11 mouse cellular contexts compared by ENCODE assay signal in the genomic region with DNA sequence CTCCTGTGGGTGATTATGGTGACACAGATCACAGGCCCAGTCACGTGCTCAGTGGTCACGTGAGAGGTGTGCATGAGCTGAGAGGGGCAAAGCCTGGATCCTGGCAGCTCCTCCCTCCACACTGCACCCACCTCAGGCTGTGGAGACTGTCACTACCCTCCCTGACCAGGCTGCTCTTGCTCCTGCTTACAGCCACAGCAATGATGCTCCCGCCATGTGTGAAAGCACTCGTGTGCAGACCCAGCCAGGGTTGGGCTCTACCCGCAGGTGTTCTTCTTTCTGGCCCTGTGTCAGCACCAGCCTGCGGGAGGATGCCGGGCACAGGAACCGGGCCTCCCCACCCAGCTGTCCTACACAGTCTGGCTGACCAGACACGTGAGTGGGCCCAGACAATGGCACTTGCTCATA.
DNase-seq lines count a peak whose midpoint lies in the region; ATAC-seq and TF ChIP-seq lines count a peak whose summit lies in the region.
"Had no signal": no experiment of that assay in that cellular context is flagged by ENCODE, and none has a peak within 500 bp of the region (broad histone marks: within the 10 kb centered on the region; RNA-seq: fewer than 3 reads in every experiment).

No protein-coding gene starts in this region.

- peak overlapping the region; percentile 60; the same call in 1 of the 2 replicates for H3K27ac ChIP-seq in forebrain, embryonic 10.5 days
- no peak overlapping the region for H3K27ac ChIP-seq in forebrain, embryonic 11.5 days (ENCODE audit: low read depth, low read length)
- 0 out of 2 replicates have a peak overlapping the region, but pooled peaks have one; percentile 46 for H3K27ac ChIP-seq in forebrain, embryonic 12.5 days
- H3K27ac ChIP-seq in midbrain, postnatal 0 days (ENCODE audit: low read depth, low read length): no peak overlapping the region

- H3K4me1 ChIP-seq in forebrain, embryonic 10.5 days: peaks cover 27% of the 10 kb centered on the region
- H3K4me1 ChIP-seq in forebrain, embryonic 11.5 days (replicated peaks; ENCODE audit: control insufficient read depth, insufficient read depth, low read length): no peaks in the 10 kb centered on the region
- H3K4me1 ChIP-seq in forebrain, embryonic 12.5 days: peaks cover 5% of the 10 kb centered on the region
- H3K4me1 ChIP-seq in midbrain, postnatal 0 days (ENCODE audit: insufficient read depth, low read length): no peaks in the 10 kb centered on the region

- H3K27me3 ChIP-seq in forebrain, embryonic 10.5 days (ENCODE audit: poor library complexity, severe bottlenecking): no peaks in the 10 kb centered on the region
- H3K27me3 ChIP-seq in forebrain, embryonic 11.5 days (ENCODE audit: control insufficient read depth, insufficient read depth, low read length): no peaks in the 10 kb centered on the region
- no peaks in the 10 kb centered on the region for H3K27me3 ChIP-seq in forebrain, embryonic 12.5 days
- no peaks in the 10 kb centered on the region for H3K27me3 ChIP-seq in midbrain, postnatal 0 days (ENCODE audit: insufficient read depth, low read length)

- no peak for ATAC-seq in forebrain, embryonic 11.5 days (replicated peaks; ENCODE audit: low FRiP score)
- ATAC-seq in forebrain, embryonic 12.5 days (ENCODE audit: low FRiP score): no peak
- 0 out of 2 replicates have a peak, but pooled peaks have one; percentile 33 for ATAC-seq in midbrain, postnatal 0 days (ENCODE audit: low FRiP score)
- ATAC-seq in monocyte, adult 5-6 weeks (replicated peaks; ENCODE audit: insufficient number of reproducible peaks, low FRiP score, low TSS enrichment, poor library complexity, severe bottlenecking): no peak

- no peaks in the 10 kb centered on the region for H3K9me3 ChIP-seq in forebrain, embryonic 10.5 days
- no peaks in the 10 kb centered on the region for H3K9me3 ChIP-seq in forebrain, embryonic 11.5 days (ENCODE audit: control insufficient read depth, low read length)
- H3K9me3 ChIP-seq in forebrain, embryonic 12.5 days: no peaks in the 10 kb centered on the region
- H3K9me3 ChIP-seq in midbrain, postnatal 0 days (ENCODE audit: low read length): no peaks in the 10 kb centered on the region

- no peaks in the 10 kb centered on the region for H3K36me3 ChIP-seq in forebrain, embryonic 10.5 days (replicated peaks)
- no peaks in the 10 kb centered on the region for H3K36me3 ChIP-seq in forebrain, embryonic 11.5 days (ENCODE audit: control insufficient read depth, insufficient read depth, low read length)
- no peaks in the 10 kb centered on the region for H3K36me3 ChIP-seq in forebrain, embryonic 12.5 days (replicated peaks)
- no peaks in the 10 kb centered on the region for H3K36me3 ChIP-seq in midbrain, postnatal 0 days (ENCODE audit: insufficient read depth, low read length)

- 90% methylated on average over 9 of the region's 9 CpGs for WGBS in forebrain, embryonic 10.5 days
- 82% methylated on average over 9 of the region's 9 CpGs for WGBS in forebrain, embryonic 11.5 days
- WGBS in forebrain, embryonic 12.5 days: 65% methylated on average over 9 of the region's 9 CpGs
- 61% methylated on average over 9 of the region's 9 CpGs for WGBS in midbrain, postnatal 0 days

- DNase-seq in forebrain, embryonic 10.5 days (ENCODE audit: extremely low spot score, low spot score): no peak
- DNase-seq in forebrain, embryonic 11.5 days (ENCODE audit: low spot score): no peak
- peak; percentile 42 for DNase-seq in ZHBTc4 (ENCODE audit: low read depth, low spot score)
- DNase-seq in midbrain, postnatal 0 days (ENCODE audit: low spot score): peak; percentile 44
- DNase-seq in adipocyte (ENCODE audit: low spot score): no peak
- DNase-seq in layer of hippocampus, postnatal 10 days (ENCODE audit: low spot score in 2 of 2): no peak
- DNase-seq: heart, adult 18-20 months; lung, adult 18-20 months; right cerebral cortex, postnatal 4 days had no signal

- no peak overlapping the region for H3K4me3 ChIP-seq in forebrain, embryonic 10.5 days
- H3K4me3 ChIP-seq in forebrain, embryonic 11.5 days (ENCODE audit: low read depth, low read length): no peak overlapping the region
- H3K4me3 ChIP-seq in forebrain, embryonic 12.5 days (replicated peaks): no peak overlapping the region
- no peak overlapping the region for H3K4me3 ChIP-seq in midbrain, postnatal 0 days (ENCODE audit: low read depth, low read length)

- TF ChIP-seq CTCF in midbrain, postnatal 0 days (IDR thresholded peaks at IDR 0.05): no peak

- no peak overlapping the region for H3K4me2 ChIP-seq in forebrain, embryonic 11.5 days (ENCODE audit: low read depth, low read length, severe bottlenecking)
- H3K4me2 ChIP-seq in forebrain, embryonic 12.5 days: no peak overlapping the region
- H3K4me2 ChIP-seq in midbrain, postnatal 0 days (ENCODE audit: low read depth, low read length, poor library complexity, severe bottlenecking): no peak overlapping the region

- no peak overlapping the region for H3K9ac ChIP-seq in forebrain, embryonic 11.5 days (ENCODE audit: low read length)
- H3K9ac ChIP-seq in forebrain, embryonic 12.5 days: no peak overlapping the region
- no peak overlapping the region for H3K9ac ChIP-seq in midbrain, postnatal 0 days (replicated peaks; ENCODE audit: low read length, poor library complexity, severe bottlenecking)

Comparison
In these comparisons a context has a peak if more than half of its experiments do, and no peak if none do; other contexts are left out.
1. H3K27ac ChIP-seq: peak in forebrain, embryonic 10.5 days (single experiment) and forebrain, embryonic 12.5 days (single experiment); none in forebrain, embryonic 11.5 days (single experiment) and midbrain, postnatal 0 days (single experiment).
2. DNase-seq: peak in ZHBTc4 (single experiment) and midbrain, postnatal 0 days (single experiment); none in forebrain, embryonic 10.5 days (single experiment), forebrain, embryonic 11.5 days (single experiment), adipocyte (single experiment) and layer of hippocampus, postnatal 10 days (0 of 2).